Mouse (Mus musculus) midbrain, postnatal 0 days (tissue): ENCODE measurements around the gene Slc34a2. TPM values are rescaled to one million over a fixed set of nuclear protein-coding genes. Genes with fewer than 3 reads are reported as not detected.

Experiments used
- ATAC-seq: fragments of 200-750 bp; cut with Nextera tagmentation; 2 replicates; pipeline ENCODE4 v1.8.0; 2017; ENCODE audit warnings: moderate number of reproducible peaks, mild to moderate bottlenecking, moderate TSS enrichment, moderate library complexity; ENCODE audit not compliant: low FRiP score
- DNase-seq: peaks from one replicate; pipeline ENCODE4 v3.0.0-alpha.2; 2015; ENCODE audit warnings: low spot score
- H3K27ac ChIP-seq: fragments of 300-500 bp; sonication (generic); 2 replicates; pipeline ENCODE4 v1.5.1; 2014; ENCODE audit warnings: low read depth, mild to moderate bottlenecking, low read length, mixed read lengths
- H3K27me3 ChIP-seq: fragments of 300-500 bp; sonication (generic); 2 replicates; pipeline ENCODE4 v1.6.1; 2014; ENCODE audit warnings: low read length, control low read depth, mixed read lengths; ENCODE audit not compliant: insufficient read depth
- H3K36me3 ChIP-seq: fragments of 300-500 bp; sonication (generic); 2 replicates; pipeline ENCODE4 v1.6.1; 2014; ENCODE audit warnings: low read length, control low read depth, mixed read lengths; ENCODE audit not compliant: insufficient read depth
- H3K4me1 ChIP-seq: fragments of 300-500 bp; sonication (generic); 2 replicates; pipeline ENCODE4 v1.6.1; 2014; ENCODE audit warnings: mild to moderate bottlenecking, control low read depth, antibody characterized with exemption, low read length, mixed read lengths; ENCODE audit not compliant: insufficient read depth
- H3K4me2 ChIP-seq: fragments of 300-500 bp; sonication (generic); 2 replicates; pipeline ENCODE4 v1.6.1; 2014; ENCODE audit warnings: low read depth, mild to moderate bottlenecking, low read length, mixed read lengths; ENCODE audit not compliant: poor library complexity, severe bottlenecking
- H3K4me3 ChIP-seq: fragments of 300-500 bp; sonication (generic); 2 replicates; pipeline ENCODE4 v1.5.1; 2014; ENCODE audit warnings: low read depth, mild to moderate bottlenecking, low read length, moderate library complexity
- H3K9ac ChIP-seq: fragments of 300-500 bp; sonication (generic); replicated peaks from 2 replicates; pipeline ENCODE4 v1.6.1; 2014; ENCODE audit warnings: mild to moderate bottlenecking, low read length, moderate library complexity, mixed read lengths; ENCODE audit not compliant: poor library complexity, severe bottlenecking
- H3K9me3 ChIP-seq: fragments of 300-500 bp; sonication (generic); 2 replicates; pipeline ENCODE4 v1.6.1; 2016; ENCODE audit warnings: low read length, control low read depth
- CTCF ChIP-seq: IDR thresholded peaks from 2 replicates; pipeline ENCODE4 v1.5.1; 2016; ENCODE audit warnings: antibody characterized with exemption, mild to moderate bottlenecking
- WGBS: fragments of 180-500 bp; shearing (Covaris S2); extraction: QIAGEN DNeasy Blood & Tissue Kit; methylation state at CpG from one replicate; pipeline ENCODE4 v1.1.7; 2014; 5-methylcytosine and 5-hydroxymethylcytosine counted together
- polyA plus RNA-seq: library from polyadenylated mRNA; unstranded; fragments of >200 nt; fragmentation: Nextera tagmentation; extraction: Ambion mirVana; gene quantifications from 2 replicates; pipeline ENCODE4 v1.2.1, GENCODE M21; 2015
- total RNA-seq: library from RNA; depleted of rRNA; stranded (reverse); fragments of >200 nt; gene quantifications from 2 replicates; pipeline ENCODE4 v1.2.3, GENCODE M21; 2014; rRNA removed

Slc34a2 gene
- total and polyA plus RNA-seq, 2 experiments from 2014 or later, result 0.15 to 0.77 TPM

- DNase-seq (no peak), ATAC-seq (no peak)
- no peaks in the 10 kb centered on the region for H3K27me3 ChIP-seq
- H3K9me3 ChIP-seq, result no peaks in the 10 kb centered on the region
- no peaks in the 10 kb centered on the region for H3K4me1 ChIP-seq
- 55% methylated on average over 3 of the region's 3 CpGs for WGBS
- H3K27ac ChIP-seq, result no peak overlapping the region
- TF ChIP-seq CTCF, result no peak
- no peak overlapping the region for H3K4me2 ChIP-seq
- H3K4me3 ChIP-seq, result no peak overlapping the region
- H3K36me3 ChIP-seq, result no peaks in the 10 kb centered on the region
- H3K9ac ChIP-seq, result no peak overlapping the region
Observed at GRCm38 (mm10) chr5:53119689-53120088, 81.8 kb downstream of the Slc34a2 start.

Other genes starting within 250 kb of the Slc34a2 start
- 66.4 and 71.1 TPM in 2 replicates for gene Anapc4, start 204.1 kb upstream of the Slc34a2 start, total RNA-seq
- gene Anapc4, start 204.1 kb upstream of the Slc34a2 start, polyA plus RNA-seq, result 72.3 and 74.4 TPM in 2 replicates
- 19.0 and 22.2 TPM in 2 replicates for gene Sel1l3, start 175.8 kb downstream of the Slc34a2 start, total RNA-seq
- 4.7 TPM in 2 replicates for gene Sel1l3, start 175.8 kb downstream of the Slc34a2 start, polyA plus RNA-seq
- 35.7 and 40.2 TPM in 2 replicates for gene Smim20, start 229.0 kb downstream of the Slc34a2 start, total RNA-seq
- gene Smim20, start 229.0 kb downstream of the Slc34a2 start, polyA plus RNA-seq, result 76.0 and 83.3 TPM in 2 replicates